Mouse (Mus musculus) forebrain, embryonic 15.5 days (tissue): ENCODE measurements at regions not wholly inside any gene's neighbourhood (a gene's known extent, or its start where the extent isn't known, plus 50 kb on each side); places are given as distances from the start of the nearest gene placed in this dataset.

ENCODE experiments used
- ATAC-seq: fragments of 200-750 bp; cut with Nextera tagmentation; replicated peaks from 2 replicates; pipeline ENCODE4 v1.8.0; 2017; ENCODE audit warnings: mild to moderate bottlenecking, moderate TSS enrichment, moderate library complexity
- H3K27ac ChIP-seq: fragments of 300-500 bp; sonication (generic); replicated peaks from 2 replicates; pipeline ENCODE4 v1.5.1; 2015; ENCODE audit warnings: mild to moderate bottlenecking, inconsistent platforms
- H3K27me3 ChIP-seq: fragments of 300-500 bp; sonication (generic); 2 replicates; pipeline ENCODE4 v1.6.1; 2015; ENCODE audit warnings: inconsistent platforms
- H3K36me3 ChIP-seq: fragments of 300-500 bp; sonication (generic); 2 replicates; pipeline ENCODE4 v1.6.1; 2015; ENCODE audit warnings: mild to moderate bottlenecking, inconsistent platforms
- H3K4me1 ChIP-seq: fragments of 300-500 bp; sonication (generic); 2 replicates; pipeline ENCODE4 v1.6.1; 2015; ENCODE audit warnings: inconsistent platforms
- H3K4me2 ChIP-seq: fragments of 300-500 bp; sonication (generic); replicated peaks from 2 replicates; pipeline ENCODE4 v1.6.1; 2015; ENCODE audit warnings: mild to moderate bottlenecking, inconsistent platforms
- H3K4me3 ChIP-seq: fragments of 300-500 bp; sonication (generic); 2 replicates; pipeline ENCODE4 v1.5.1; 2015; ENCODE audit warnings: mild to moderate bottlenecking, inconsistent platforms
- H3K9ac ChIP-seq: fragments of 300-500 bp; sonication (generic); replicated peaks from 2 replicates; pipeline ENCODE4 v1.6.1; 2015; ENCODE audit warnings: mild to moderate bottlenecking, inconsistent platforms
- H3K9me3 ChIP-seq: fragments of 300-500 bp; sonication (generic); 2 replicates; pipeline ENCODE4 v1.6.1; 2016; ENCODE audit warnings: inconsistent platforms
- WGBS: fragments of 180-500 bp; shearing (Covaris S2); methylation state at CpG from one replicate; pipeline ENCODE4 v1.1.7; 2015; ENCODE audit warnings: mixed read lengths; 5-methylcytosine and 5-hydroxymethylcytosine counted together

DNA sequence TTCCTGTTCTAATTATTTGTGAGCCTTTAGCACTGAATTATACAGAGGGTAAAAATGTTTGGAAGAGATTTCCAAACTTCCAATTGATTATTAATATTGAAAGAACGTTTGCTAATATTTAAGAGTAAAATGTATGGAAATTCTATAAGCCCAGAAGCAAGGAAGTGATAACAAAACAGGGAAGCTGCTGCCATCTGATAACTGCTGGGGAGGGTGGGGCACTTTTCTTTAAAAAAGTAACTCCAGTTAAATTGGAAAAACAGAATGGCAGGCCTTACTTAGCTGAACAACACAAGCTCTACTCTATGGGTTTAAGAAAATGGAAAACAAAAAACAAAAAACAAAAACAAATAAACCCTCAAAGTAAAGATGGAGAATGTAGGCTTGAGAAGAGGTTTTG, 1327.7 kb downstream of the Hace1 start:
- ATAC-seq: no peak
- H3K4me2 ChIP-seq: no peak overlapping the region
- no peaks in the 10 kb centered on the region for H3K9me3 ChIP-seq
- WGBS: 84% methylated on average over 1 of the region's 1 CpGs
- H3K9ac ChIP-seq: no peak overlapping the region
- H3K4me1 ChIP-seq: no peaks in the 10 kb centered on the region
- H3K36me3 ChIP-seq: no peaks in the 10 kb centered on the region
- H3K4me3 ChIP-seq: no peak overlapping the region
- no peak overlapping the region for H3K27ac ChIP-seq
- H3K27me3 ChIP-seq: no peaks in the 10 kb centered on the region

DNA sequence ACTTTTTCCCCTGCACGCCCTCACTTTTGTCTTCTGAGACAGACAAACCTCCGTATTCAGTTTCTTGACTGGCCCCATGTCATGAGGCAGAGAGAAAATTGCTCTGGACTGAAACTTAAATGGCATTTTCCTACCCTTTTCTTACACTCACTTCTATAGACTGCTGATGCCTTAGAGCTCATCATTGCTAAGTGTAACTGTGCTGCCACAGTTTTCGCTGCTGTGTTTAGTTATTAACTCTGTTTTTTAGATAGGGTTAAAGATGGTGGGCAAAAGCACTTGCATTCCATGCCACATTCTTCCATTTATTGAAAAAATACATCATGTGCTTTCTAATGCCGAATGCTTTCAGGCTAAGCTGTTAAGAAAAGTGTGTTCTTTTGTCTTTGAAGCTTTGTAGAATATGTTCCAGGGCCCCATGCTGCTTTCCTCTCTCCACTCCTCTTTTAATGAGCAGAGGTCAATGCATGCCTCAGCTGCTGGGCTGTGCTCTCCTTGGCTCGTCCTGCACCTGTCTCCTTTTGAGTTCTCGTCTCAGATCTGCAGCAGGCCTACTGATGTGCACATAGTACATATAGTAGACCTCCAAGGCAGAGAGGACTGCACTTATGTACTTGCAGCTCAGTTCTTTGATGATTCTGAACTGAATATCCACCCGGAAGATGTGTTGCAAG, 1345.0 kb downstream of the Hace1 start:
- H3K9me3 ChIP-seq: no peaks in the 10 kb centered on the region
- H3K36me3 ChIP-seq: no peaks in the 10 kb centered on the region
- H3K4me2 ChIP-seq: no peak overlapping the region
- H3K27ac ChIP-seq: 0 out of 2 replicates have a peak overlapping the region, but pooled peaks have one; percentile 32
- no peaks in the 10 kb centered on the region for H3K4me1 ChIP-seq
- peak; percentile 82 for ATAC-seq
- H3K4me3 ChIP-seq: no peak overlapping the region
- 6% methylated on average over 7 of the region's 7 CpGs for WGBS
- no peak overlapping the region for H3K9ac ChIP-seq
- H3K27me3 ChIP-seq: no peaks in the 10 kb centered on the region

GRCm38 (mm10) chr10:46934311-46934710, 1356.7 kb downstream of the Hace1 start:
- no peak for ATAC-seq
- no peak overlapping the region for H3K9ac ChIP-seq
- no peaks in the 10 kb centered on the region for H3K36me3 ChIP-seq
- H3K27ac ChIP-seq: no peak overlapping the region
- no peaks in the 10 kb centered on the region for H3K27me3 ChIP-seq
- peaks cover 5% of the 10 kb centered on the region; the same call in 1 of the 2 replicates for H3K4me1 ChIP-seq
- no peak overlapping the region for H3K4me3 ChIP-seq
- H3K9me3 ChIP-seq: no peaks in the 10 kb centered on the region
- H3K4me2 ChIP-seq: no peak overlapping the region

DNA sequence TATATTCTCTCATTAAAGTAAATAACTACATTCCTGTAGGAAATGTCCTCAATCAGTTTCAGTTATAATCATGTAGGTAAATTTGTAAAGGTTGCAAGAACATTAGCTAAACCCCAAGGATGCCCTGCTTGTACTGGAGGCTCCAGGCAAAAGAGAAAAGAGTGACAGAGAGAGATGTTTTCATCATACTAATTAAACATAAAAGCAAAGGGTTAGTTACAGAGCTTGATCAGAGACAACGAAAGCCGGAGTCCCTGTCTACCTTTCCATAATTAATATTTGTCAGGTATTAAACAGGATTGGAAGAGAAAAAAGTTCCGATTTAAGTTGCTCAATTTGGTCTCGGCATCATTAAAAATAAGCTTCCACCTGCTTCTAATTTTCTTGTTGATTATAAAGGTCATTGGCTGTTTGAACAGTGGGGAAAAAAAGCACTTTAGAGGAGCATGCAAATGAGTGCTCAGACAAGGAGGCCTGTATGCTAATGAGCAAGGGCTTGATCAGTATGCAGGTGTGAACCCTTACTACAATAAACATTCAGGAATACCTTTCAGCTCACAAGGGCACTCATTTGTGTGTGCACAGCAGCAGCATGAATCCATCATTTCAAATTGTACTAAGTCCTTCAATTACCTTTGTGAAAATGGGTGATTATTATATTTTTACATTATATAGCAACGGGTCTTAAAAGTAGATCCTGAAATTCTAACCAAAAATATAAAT, 1358.8 kb downstream of the Hace1 start:
- Histone ChIP-seq H3K9ac (no peak overlapping the region), H3K9me3 (no peaks in the 10 kb centered on the region), H3K27me3 (no peaks in the 10 kb centered on the region), H3K36me3 (no peaks in the 10 kb centered on the region), H3K4me3 (no peak overlapping the region), H3K4me1 (peaks cover 5% of the 10 kb centered on the region; the same call in 1 of the 2 replicates), H3K27ac (no peak overlapping the region), H3K4me2 (no peak overlapping the region)
- 17% methylated on average over 5 of the region's 5 CpGs for WGBS
- ATAC-seq: 0 out of 2 replicates have a peak, but pooled peaks have one; percentile 48

GRCm38 (mm10) chr10:46939338-46939737, 1361.7 kb downstream of the Hace1 start:
- H3K27ac ChIP-seq: no peak overlapping the region
- no peak overlapping the region for H3K9ac ChIP-seq
- peaks cover 5% of the 10 kb centered on the region; the same call in 1 of the 2 replicates for H3K4me1 ChIP-seq
- WGBS: 63% methylated on average over 1 of the region's 1 CpGs
- no peak overlapping the region for H3K4me3 ChIP-seq
- no peaks in the 10 kb centered on the region for H3K9me3 ChIP-seq
- H3K4me2 ChIP-seq: no peak overlapping the region
- H3K36me3 ChIP-seq: no peaks in the 10 kb centered on the region
- H3K27me3 ChIP-seq: no peaks in the 10 kb centered on the region
- no peak for ATAC-seq

GRCm38 (mm10) chr10:46939819-46940218, 1362.2 kb downstream of the Hace1 start:
- H3K4me2 ChIP-seq: no peak overlapping the region
- no peaks in the 10 kb centered on the region for H3K9me3 ChIP-seq
- H3K4me1 ChIP-seq: peaks cover 5% of the 10 kb centered on the region; the same call in 1 of the 2 replicates
- ATAC-seq: no peak
- 53% methylated on average over 2 of the region's 2 CpGs for WGBS
- no peak overlapping the region for H3K27ac ChIP-seq
- no peaks in the 10 kb centered on the region for H3K27me3 ChIP-seq
- no peak overlapping the region for H3K4me3 ChIP-seq
- no peak overlapping the region for H3K9ac ChIP-seq
- no peaks in the 10 kb centered on the region for H3K36me3 ChIP-seq

DNA sequence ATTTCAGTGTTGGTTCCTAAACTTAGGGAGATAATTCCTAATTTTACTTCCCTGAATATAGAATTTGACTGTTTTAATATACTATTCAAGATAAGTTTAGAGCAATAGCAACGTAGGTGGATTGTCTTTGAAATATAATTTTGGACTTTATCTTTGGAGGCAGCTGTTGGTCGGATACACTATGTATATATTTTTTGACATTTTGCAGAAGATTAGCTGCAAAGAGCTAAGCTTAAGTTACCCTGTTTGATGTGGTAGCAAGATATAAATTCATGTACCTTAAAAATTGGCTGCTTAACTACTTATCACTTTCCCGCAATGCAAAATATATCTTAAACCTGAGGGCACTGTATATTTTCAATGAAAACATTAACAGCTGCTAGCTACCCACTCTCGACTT, 1375.3 kb downstream of the Hace1 start:
- Histone ChIP-seq H3K27ac (no peak overlapping the region), H3K4me1 (no peaks in the 10 kb centered on the region), H3K36me3 (no peaks in the 10 kb centered on the region), H3K4me3 (no peak overlapping the region), H3K9ac (no peak overlapping the region), H3K4me2 (no peak overlapping the region), H3K9me3 (no peaks in the 10 kb centered on the region), H3K27me3 (no peaks in the 10 kb centered on the region)
- no peak for ATAC-seq
- 89% methylated on average over 4 of the region's 4 CpGs for WGBS

GRCm38 (mm10) chr10:46954701-46955100, 1377.1 kb downstream of the Hace1 start:
- no peaks in the 10 kb centered on the region for H3K36me3 ChIP-seq
- H3K4me2 ChIP-seq: no peak overlapping the region
- H3K9ac ChIP-seq: no peak overlapping the region
- no peaks in the 10 kb centered on the region for H3K4me1 ChIP-seq
- no peaks in the 10 kb centered on the region for H3K9me3 ChIP-seq
- no peak for ATAC-seq
- no peak overlapping the region for H3K4me3 ChIP-seq
- no peaks in the 10 kb centered on the region for H3K27me3 ChIP-seq
- no peak overlapping the region for H3K27ac ChIP-seq
- WGBS: 94% methylated on average over 1 of the region's 1 CpGs

- H3K4me3 ChIP-seq: no peak overlapping the region
- no peaks in the 10 kb centered on the region for H3K4me1 ChIP-seq
- H3K27ac ChIP-seq: no peak overlapping the region
- H3K9ac ChIP-seq: no peak overlapping the region
- H3K27me3 ChIP-seq: no peaks in the 10 kb centered on the region
- H3K4me2 ChIP-seq: no peak overlapping the region
- ATAC-seq: no peak
- no peaks in the 10 kb centered on the region for H3K9me3 ChIP-seq
- H3K36me3 ChIP-seq: no peaks in the 10 kb centered on the region
Observed at GRCm38 (mm10) chr10:46980410-46980809, 1402.8 kb downstream of the Hace1 start.

- Histone ChIP-seq H3K4me1 (no peaks in the 10 kb centered on the region), H3K27ac (no peak overlapping the region), H3K9ac (no peak overlapping the region), H3K27me3 (no peaks in the 10 kb centered on the region), H3K9me3 (no peaks in the 10 kb centered on the region), H3K4me2 (no peak overlapping the region), H3K4me3 (no peak overlapping the region), H3K36me3 (no peaks in the 10 kb centered on the region)
- 93% methylated on average over 1 of the region's 1 CpGs for WGBS
- no peak for ATAC-seq
Observed at GRCm38 (mm10) chr10:46999701-47000100, 1422.1 kb downstream of the Hace1 start.

DNA sequence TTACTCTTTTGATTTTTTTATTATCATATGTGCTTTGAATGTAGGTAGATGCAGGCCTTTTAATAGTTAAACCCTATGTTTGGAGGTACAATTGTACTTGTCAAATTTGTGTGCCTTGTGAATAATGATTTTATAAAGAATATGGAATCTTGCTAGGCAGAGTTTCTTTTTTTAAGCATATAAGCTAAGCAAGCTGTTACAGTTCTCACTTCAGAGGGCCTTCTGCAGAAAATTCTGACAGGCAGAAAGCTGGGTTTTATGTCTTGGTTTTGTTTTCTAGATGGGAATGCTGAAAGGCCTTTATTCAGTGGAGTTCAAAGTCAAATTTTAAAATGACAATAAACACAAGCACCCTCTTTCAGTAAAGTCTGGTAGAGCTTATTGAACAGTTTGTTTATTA, 1451.1 kb downstream of the Hace1 start:
- Histone ChIP-seq H3K27ac (no peak overlapping the region), H3K36me3 (no peaks in the 10 kb centered on the region), H3K4me2 (no peak overlapping the region), H3K9ac (no peak overlapping the region), H3K4me3 (no peak overlapping the region), H3K9me3 (no peaks in the 10 kb centered on the region), H3K4me1 (no peaks in the 10 kb centered on the region), H3K27me3 (no peaks in the 10 kb centered on the region)
- no peak for ATAC-seq

DNA sequence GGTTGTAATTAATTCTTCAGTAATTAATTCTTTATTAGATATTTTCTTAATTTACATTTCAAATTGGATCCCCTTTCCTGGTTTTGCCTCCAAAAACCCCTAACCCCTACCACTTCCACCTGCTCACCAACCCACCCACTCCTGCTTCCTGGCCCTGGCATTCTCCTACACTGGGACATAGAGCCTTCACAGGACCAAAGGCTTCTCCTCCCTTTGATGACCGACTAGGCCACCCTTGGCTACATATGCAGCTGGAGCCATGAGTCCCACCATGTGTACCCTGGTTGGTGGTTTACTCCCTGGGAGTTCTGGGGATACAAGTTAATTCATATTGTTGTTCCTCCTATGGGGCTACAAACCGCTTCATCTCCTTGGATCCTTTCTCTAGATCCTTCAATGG, 1477.0 kb downstream of the Hace1 start:
- H3K27me3 ChIP-seq: no peaks in the 10 kb centered on the region
- no peak overlapping the region for H3K27ac ChIP-seq
- WGBS: 93% methylated on average over 2 of the region's 2 CpGs
- no peaks in the 10 kb centered on the region for H3K4me1 ChIP-seq
- H3K9me3 ChIP-seq: no peaks in the 10 kb centered on the region
- no peak overlapping the region for H3K4me3 ChIP-seq
- H3K36me3 ChIP-seq: no peaks in the 10 kb centered on the region
- no peak for ATAC-seq
- no peak overlapping the region for H3K9ac ChIP-seq
- H3K4me2 ChIP-seq: no peak overlapping the region

GRCm38 (mm10) chr10:47102551-47102950, 1524.9 kb downstream of the Hace1 start:
- peaks cover 4% of the 10 kb centered on the region; the same call in 1 of the 2 replicates for H3K4me1 ChIP-seq
- peak; percentile 75 for ATAC-seq
- 9% methylated on average over 1 of the region's 1 CpGs for WGBS

More at GRCm38 (mm10) chr10:47102551-47102950, 1524.9 kb downstream of the Hace1 start:
- H3K9ac ChIP-seq: no peak overlapping the region
- 0 out of 2 replicates have a peak overlapping the region, but pooled peaks have one; percentile 15 for H3K27ac ChIP-seq
- H3K27me3 ChIP-seq: no peaks in the 10 kb centered on the region
- H3K4me2 ChIP-seq: no peak overlapping the region
- no peaks in the 10 kb centered on the region for H3K9me3 ChIP-seq
- H3K36me3 ChIP-seq: no peaks in the 10 kb centered on the region
- no peak overlapping the region for H3K4me3 ChIP-seq
